Mouse (Mus musculus) G1E (cell line): ENCODE data around the gene Sh3glb2. TPM values are rescaled to one million over a fixed set of nuclear protein-coding genes. Genes with fewer than 3 reads are reported as not detected.

Experiments
- ATAC-seq: 2 replicates; pipeline ENCODE4 v1.8.0; 2016; ENCODE audit warnings: mild to moderate bottlenecking; ENCODE audit not compliant: insufficient number of reproducible peaks, poor library complexity, low FRiP score, severe bottlenecking; ENCODE audit errors: extremely low read depth
- DNase-seq: peaks from one replicate; pipeline ENCODE4 v3.0.0; 2012; ENCODE audit warnings: low spot score
- H3K27me3 ChIP-seq: 2 replicates; pipeline ENCODE4 v1.6.1; 2012; ENCODE audit warnings: mild to moderate bottlenecking, low read length, inconsistent platforms; ENCODE audit not compliant: insufficient read depth
- H3K36me3 ChIP-seq: replicated peaks from 2 replicates; pipeline ENCODE3; 2012; ENCODE audit warnings: mild to moderate bottlenecking, inconsistent platforms
- H3K4me1 ChIP-seq: 2 replicates; pipeline ENCODE4 v1.6.1; 2012; ENCODE audit warnings: low read depth, low read length, inconsistent platforms, mixed read lengths; ENCODE audit not compliant: insufficient read depth
- H3K4me3 ChIP-seq: 2 replicates; pipeline ENCODE4 v1.5.1; 2012; ENCODE audit warnings: low read depth, mild to moderate bottlenecking, inconsistent platforms, low read length, moderate library complexity, mixed read lengths
- H3K9me3 ChIP-seq: replicated peaks from 2 replicates; pipeline ENCODE4 v1.6.1; 2012; ENCODE audit warnings: inconsistent platforms
- CTCF ChIP-seq: IDR thresholded peaks from 2 replicates; pipeline ENCODE4 v1.5.1; 2012; ENCODE audit warnings: low read depth, low read length, inconsistent platforms, mixed read lengths
- GATA1 ChIP-seq: IDR thresholded peaks from 2 replicates; pipeline ENCODE4 v1.6.1; 2012; ENCODE audit warnings: borderline replicate concordance, low read length, inconsistent platforms, mixed read lengths
- GATA2 ChIP-seq: IDR thresholded peaks from 2 replicates; pipeline ENCODE4 v1.6.1; 2012; ENCODE audit warnings: low read depth, low read length, inconsistent platforms, borderline replicate concordance
- POLR2AphosphoS5 ChIP-seq: IDR thresholded peaks from 2 replicates; pipeline ENCODE4 v1.6.1; 2012; ENCODE audit warnings: low read depth, low read length, inconsistent platforms; ENCODE audit not compliant: insufficient replicate concordance
- TAL1 ChIP-seq: conservative IDR thresholded peaks from 2 replicates; pipeline ENCODE4 v1.6.1; 2012; ENCODE audit warnings: low read depth, low read length, inconsistent platforms, mixed read lengths
- polyA plus RNA-seq: library from polyadenylated mRNA; stranded (reverse); fragments of >175 nt; gene quantifications from 2 replicates; pipeline ENCODE4 v1.2.3, GENCODE M21; 2012
- total RNA-seq, 2 experiments: library from RNA; stranded (forward) in 1 of 2; stranded (reverse) in 1 of 2; fragments of 200-1000 nt in 1 of 2; fragments of >200 nt in 1 of 2; fragmentation: Nextera tagmentation in 1 of 2; gene quantifications; 2 replicates each; pipeline ENCODE4 v1.2.3; 2014 to 2017

The Sh3glb2 gene
- total and polyA plus RNA-seq, 3 experiments = 20.8 to 31.3 (median 24.9) TPM

GRCm38 (mm10) chr2:30316136-30316535 is 43.0 kb downstream of the Sh3glb2 start:
- Histone ChIP-seq H3K4me1 (no peaks in the 10 kb centered on the region), H3K36me3 (peaks cover 93% of the 10 kb centered on the region), H3K9me3 (no peaks in the 10 kb centered on the region), H3K4me3 (no peak overlapping the region), H3K27me3 (no peaks in the 10 kb centered on the region)
- no peak for ATAC-seq
- no peak for DNase-seq
- TF ChIP-seq POLR2AphosphoS5 (no peak), GATA1 (no peak), TAL1 (no peak), GATA2 (no peak), CTCF (no peak)

- no peaks in the 10 kb centered on the region for H3K9me3 ChIP-seq
- H3K27me3 ChIP-seq = no peaks in the 10 kb centered on the region
- H3K36me3 ChIP-seq = peaks cover 98% of the 10 kb centered on the region
- no peak for TF ChIP-seq POLR2AphosphoS5
- TF ChIP-seq GATA1 = no peak
- TF ChIP-seq GATA2 = no peak
- no peak for TF ChIP-seq TAL1
- TF ChIP-seq CTCF = no peak
- H3K4me1 ChIP-seq = peaks cover 10% of the 10 kb centered on the region
- ATAC-seq (no peak), DNase-seq (no peak)
- no peak overlapping the region for H3K4me3 ChIP-seq
These were observed 47.7 kb downstream of the Sh3glb2 start for GRCm38 (mm10) chr2:30311481-30311880.

GRCm38 (mm10) chr2:30309351-30309750 is 49.8 kb downstream of the Sh3glb2 start:
- H3K36me3 ChIP-seq = peaks cover 98% of the 10 kb centered on the region
- ATAC-seq = no peak
- H3K9me3 ChIP-seq = no peaks in the 10 kb centered on the region
- no peaks in the 10 kb centered on the region for H3K27me3 ChIP-seq
- no peak for DNase-seq
- no peak overlapping the region for H3K4me3 ChIP-seq
- TF ChIP-seq GATA1 (no peak), TAL1 (0 out of 2 replicates have a peak, but pooled peaks have one; percentile 5)
- H3K4me1 ChIP-seq = peaks cover 10% of the 10 kb centered on the region

GRCm38 (mm10) chr2:30306087-30306486 is 53.0 kb downstream of the Sh3glb2 start:
- H3K36me3 ChIP-seq = peaks cover 100% of the 10 kb centered on the region
- DNase-seq = no peak
- H3K4me3 ChIP-seq = no peak overlapping the region
- TF ChIP-seq CTCF (no peak), TAL1 (no peak), POLR2AphosphoS5 (no peak)
- no peaks in the 10 kb centered on the region for H3K27me3 ChIP-seq
- H3K4me1 ChIP-seq = peaks cover 10% of the 10 kb centered on the region
- no peak for ATAC-seq
- no peaks in the 10 kb centered on the region for H3K9me3 ChIP-seq

- Histone ChIP-seq H3K9me3 (no peaks in the 10 kb centered on the region), H3K4me3 (no peak overlapping the region), H3K4me1 (no peaks in the 10 kb centered on the region), H3K36me3 (peaks cover 93% of the 10 kb centered on the region), H3K27me3 (no peaks in the 10 kb centered on the region)
- TF ChIP-seq POLR2AphosphoS5 = no peak
- no peak for TF ChIP-seq GATA2
- TF ChIP-seq TAL1 = no peak
- no peak for TF ChIP-seq CTCF
- TF ChIP-seq GATA1 = no peak
- no peak for DNase-seq
- ATAC-seq = no peak
These were observed 59.2 kb downstream of the Sh3glb2 start for GRCm38 (mm10) chr2:30299966-30300365.

GRCm38 (mm10) chr2:30299525-30299924 is 59.6 kb downstream of the Sh3glb2 start:
- Histone ChIP-seq H3K36me3 (peaks cover 92% of the 10 kb centered on the region), H3K9me3 (no peaks in the 10 kb centered on the region), H3K27me3 (no peaks in the 10 kb centered on the region), H3K4me1 (no peaks in the 10 kb centered on the region), H3K4me3 (no peak overlapping the region)
- ATAC-seq (no peak), DNase-seq (no peak)
- no peak for TF ChIP-seq POLR2AphosphoS5
- TF ChIP-seq TAL1 = no peak
- no peak for TF ChIP-seq GATA1
- TF ChIP-seq CTCF = no peak
- no peak for TF ChIP-seq GATA2

Other genes starting within 250 kb of the Sh3glb2 start
- gene Zer1, start 234.8 kb downstream of the Sh3glb2 start, total RNA-seq (2014; fragmentation: Nextera tagmentation) = 25.1 and 25.8 TPM in 2 replicates
- gene Zer1, start 234.8 kb downstream of the Sh3glb2 start, total RNA-seq (2017) = 9.7 and 10.4 TPM in 2 replicates
- gene Zer1, start 234.8 kb downstream of the Sh3glb2 start, polyA plus RNA-seq = 13.2 and 18.9 TPM in 2 replicates
- gene Tbc1d13, start 225.6 kb downstream of the Sh3glb2 start, total RNA-seq (2014; fragmentation: Nextera tagmentation) = 30.2 and 38.6 TPM in 2 replicates
- gene Tbc1d13, start 225.6 kb downstream of the Sh3glb2 start, total RNA-seq (2017) = 38.0 and 38.5 TPM in 2 replicates
- gene Tbc1d13, start 225.6 kb downstream of the Sh3glb2 start, polyA plus RNA-seq = 24.5 and 25.2 TPM in 2 replicates
- gene Endog, start 187.8 kb downstream of the Sh3glb2 start, total RNA-seq (2014; fragmentation: Nextera tagmentation) = 1.1 and 2.4 TPM in 2 replicates
- gene Endog, start 187.8 kb downstream of the Sh3glb2 start, total RNA-seq (2017) = 7.8 and 8.3 TPM in 2 replicates
- 36.0 and 43.2 TPM in 2 replicates for gene Endog, start 187.8 kb downstream of the Sh3glb2 start, polyA plus RNA-seq
- 20.3 and 24.2 TPM in 2 replicates for gene Spout1, start 180.9 kb downstream of the Sh3glb2 start, total RNA-seq (2014; fragmentation: Nextera tagmentation)
- 24.6 and 27.0 TPM in 2 replicates for gene Spout1, start 180.9 kb downstream of the Sh3glb2 start, total RNA-seq (2017)
- 51.3 and 57.0 TPM in 2 replicates for gene Spout1, start 180.9 kb downstream of the Sh3glb2 start, polyA plus RNA-seq
- gene Kyat1, start 153.5 kb downstream of the Sh3glb2 start, total RNA-seq (2014; fragmentation: Nextera tagmentation) = 10.6 and 12.3 TPM in 2 replicates
- gene Kyat1, start 153.5 kb downstream of the Sh3glb2 start, total RNA-seq (2017) = 10.0 and 12.3 TPM in 2 replicates
- 4.7 and 13.7 TPM in 2 replicates for gene Kyat1, start 153.5 kb downstream of the Sh3glb2 start, polyA plus RNA-seq
- gene Lrrc8a, start 121.6 kb downstream of the Sh3glb2 start, total RNA-seq (2014; fragmentation: Nextera tagmentation) = 21.7 and 22.4 TPM in 2 replicates
- gene Lrrc8a, start 121.6 kb downstream of the Sh3glb2 start, total RNA-seq (2017) = 6.7 and 7.4 TPM in 2 replicates
- gene Lrrc8a, start 121.6 kb downstream of the Sh3glb2 start, polyA plus RNA-seq = 3.3 and 5.0 TPM in 2 replicates
- gene Gm28035, start 118.8 kb downstream of the Sh3glb2 start, total RNA-seq (2014; fragmentation: Nextera tagmentation) = 1.8 and 2.6 TPM in 2 replicates
- 0.12 TPM in 1 of 2 replicates, not detected in the other for gene Gm28035, start 118.8 kb downstream of the Sh3glb2 start, total RNA-seq (2017)
- gene Gm28035, start 118.8 kb downstream of the Sh3glb2 start, polyA plus RNA-seq = 3.3 and 4.2 TPM in 2 replicates
- 24.6 and 27.5 TPM in 2 replicates for gene Phyhd1, start 93.1 kb downstream of the Sh3glb2 start, total RNA-seq (2014; fragmentation: Nextera tagmentation)
- gene Phyhd1, start 93.1 kb downstream of the Sh3glb2 start, total RNA-seq (2017) = 0.66 and 0.93 TPM in 2 replicates
- gene Phyhd1, start 93.1 kb downstream of the Sh3glb2 start, polyA plus RNA-seq = 1.4 and 1.8 TPM in 2 replicates
- gene Gm28038, start 78.3 kb downstream of the Sh3glb2 start, total RNA-seq (2014; fragmentation: Nextera tagmentation) = not detected in 2 replicates
- not detected in 2 replicates for gene Gm28038, start 78.3 kb downstream of the Sh3glb2 start, total RNA-seq (2017)
- gene Gm28038, start 78.3 kb downstream of the Sh3glb2 start, polyA plus RNA-seq = not detected in 2 replicates
- 5.0 TPM in 2 replicates for gene Dolk, start 73.0 kb downstream of the Sh3glb2 start, total RNA-seq (2014; fragmentation: Nextera tagmentation)
- gene Dolk, start 73.0 kb downstream of the Sh3glb2 start, total RNA-seq (2017) = 16.1 and 16.9 TPM in 2 replicates
- 6.1 and 7.2 TPM in 2 replicates for gene Dolk, start 73.0 kb downstream of the Sh3glb2 start, polyA plus RNA-seq
- gene Nup188, start 72.9 kb downstream of the Sh3glb2 start, total RNA-seq (2014; fragmentation: Nextera tagmentation) = 62.8 and 77.7 TPM in 2 replicates
- gene Nup188, start 72.9 kb downstream of the Sh3glb2 start, total RNA-seq (2017) = 22.1 and 24.4 TPM in 2 replicates
- 89.5 and 106 TPM in 2 replicates for gene Nup188, start 72.9 kb downstream of the Sh3glb2 start, polyA plus RNA-seq
- 9.5 and 12.0 TPM in 2 replicates for gene Miga2, start 4.9 kb upstream of the Sh3glb2 start, total RNA-seq (2014; fragmentation: Nextera tagmentation)
- gene Miga2, start 4.9 kb upstream of the Sh3glb2 start, total RNA-seq (2017) = 9.2 and 13.5 TPM in 2 replicates
- gene Miga2, start 4.9 kb upstream of the Sh3glb2 start, polyA plus RNA-seq = 8.1 and 9.0 TPM in 2 replicates
- 16.0 and 17.3 TPM in 2 replicates for gene Dolpp1, start 32.9 kb upstream of the Sh3glb2 start, total RNA-seq (2014; fragmentation: Nextera tagmentation)
- gene Dolpp1, start 32.9 kb upstream of the Sh3glb2 start, total RNA-seq (2017) = 23.2 and 25.0 TPM in 2 replicates
- 25.8 and 28.0 TPM in 2 replicates for gene Dolpp1, start 32.9 kb upstream of the Sh3glb2 start, polyA plus RNA-seq
- 28.6 and 44.4 TPM in 2 replicates for gene Crat, start 56.5 kb upstream of the Sh3glb2 start, total RNA-seq (2014; fragmentation: Nextera tagmentation)
- gene Crat, start 56.5 kb upstream of the Sh3glb2 start, total RNA-seq (2017) = 16.1 and 17.2 TPM in 2 replicates
- gene Crat, start 56.5 kb upstream of the Sh3glb2 start, polyA plus RNA-seq = 34.2 and 43.2 TPM in 2 replicates
- 87.0 and 106 TPM in 2 replicates for gene Ptpa, start 56.7 kb upstream of the Sh3glb2 start, total RNA-seq (2014; fragmentation: Nextera tagmentation)
- gene Ptpa, start 56.7 kb upstream of the Sh3glb2 start, total RNA-seq (2017) = 74.1 and 81.5 TPM in 2 replicates
- 502 and 583 TPM in 2 replicates for gene Ptpa, start 56.7 kb upstream of the Sh3glb2 start, polyA plus RNA-seq
- not detected in 2 replicates for gene Ier5l, start 114.9 kb upstream of the Sh3glb2 start, total RNA-seq (2014; fragmentation: Nextera tagmentation)
- gene Ier5l, start 114.9 kb upstream of the Sh3glb2 start, total RNA-seq (2017) = not detected in 2 replicates
- not detected in 2 replicates for gene Ier5l, start 114.9 kb upstream of the Sh3glb2 start, polyA plus RNA-seq
- 1.3 TPM in 1 of 2 replicates, not detected in the other for gene Cstad, start 235.7 kb upstream of the Sh3glb2 start, total RNA-seq (2014; fragmentation: Nextera tagmentation)
- 0.76 and 1.6 TPM in 2 replicates for gene Cstad, start 235.7 kb upstream of the Sh3glb2 start, total RNA-seq (2017)
- gene Cstad, start 235.7 kb upstream of the Sh3glb2 start, polyA plus RNA-seq = not detected in 2 replicates